Comparison of ENCODE assay signal across 28 mouse cellular contexts in genomic region chr3:124597789-124598188, GRCm38 (mm10). TPM values are rescaled to one million over a fixed set of nuclear protein-coding genes. Genes with fewer than 3 reads are reported as not detected.
A peak's percentile ranks its signal among the peaks of the same experiment; 100 is the strongest.
DNase-seq lines count a peak whose midpoint lies in the region; ATAC-seq and TF ChIP-seq lines count a peak whose summit lies in the region.
"Had no signal": no experiment of that assay in that cellular context is flagged by ENCODE, and none has a peak within 500 bp of the region (broad histone marks: within the 10 kb centered on the region; RNA-seq: fewer than 3 reads in every experiment).

No protein-coding gene starts in this region.

- no peak for ATAC-seq in monocyte, adult 5-6 weeks (replicated peaks; ENCODE audit: insufficient number of reproducible peaks, low FRiP score, low TSS enrichment, poor library complexity, severe bottlenecking)
- ATAC-seq in liver, postnatal 0 days: no peak
- ATAC-seq: activated CD4-positive, CD25-positive, alpha-beta regulatory T cell, adult 4 months; forebrain, embryonic 14.5 days; forebrain, embryonic 16.5 days had no signal

- DNase-seq in 416B (ENCODE audit: low read depth): peak; percentile 11
- DNase-seq in NIH3T3 (ENCODE audit: low read depth): peak; percentile 14
- no peak for DNase-seq in cerebellum, adult 8-10 months
- no peak for DNase-seq in liver, postnatal 0 days
- DNase-seq: adrenal gland, adult 8-10 months; adrenal gland, postnatal 14 days; adrenal gland, postnatal 36 days; cerebellum, adult 11-12 months; cerebellum, adult 2 months; cerebellum, adult 9-11 months; cerebellum, postnatal 14 days; cerebellum, postnatal 36 days; embryo, embryonic 11 days had no signal

- H3K4me2 ChIP-seq in liver, postnatal 0 days (ENCODE audit: low read depth, low read length): no peak overlapping the region
- H3K4me2 ChIP-seq: embryonic facial prominence, embryonic 13.5 days; embryonic facial prominence, embryonic 15.5 days; forebrain, embryonic 12.5 days had no signal

- TF ChIP-seq EP300 in liver, postnatal 0 days (IDR thresholded peaks at IDR 0.05; ENCODE audit: low read depth): no peak

- no peak overlapping the region for H3K27ac ChIP-seq in liver, postnatal 0 days (ENCODE audit: low read depth)
- H3K27ac ChIP-seq: embryonic facial prominence, embryonic 13.5 days; embryonic facial prominence, embryonic 15.5 days; forebrain, embryonic 10.5 days; forebrain, embryonic 12.5 days had no signal

- H3K36me3 ChIP-seq in liver, postnatal 0 days (replicated peaks; ENCODE audit: insufficient read depth, low read length): no peaks in the 10 kb centered on the region
- H3K36me3 ChIP-seq: embryonic facial prominence, embryonic 13.5 days; embryonic facial prominence, embryonic 15.5 days; forebrain, embryonic 10.5 days; forebrain, embryonic 12.5 days had no signal

- H3K4me1 ChIP-seq in liver, postnatal 0 days (ENCODE audit: insufficient read depth): no peaks in the 10 kb centered on the region
- H3K4me1 ChIP-seq: embryonic facial prominence, embryonic 13.5 days; embryonic facial prominence, embryonic 15.5 days; forebrain, embryonic 10.5 days; forebrain, embryonic 12.5 days had no signal

- no peak overlapping the region for H3K4me3 ChIP-seq in liver, postnatal 0 days (ENCODE audit: low read depth, low read length)
- H3K4me3 ChIP-seq: embryonic facial prominence, embryonic 13.5 days; embryonic facial prominence, embryonic 15.5 days; erythroblast, embryonic 14.5 days; forebrain, embryonic 10.5 days; forebrain, embryonic 12.5 days had no signal

- no peaks in the 10 kb centered on the region for H3K9me3 ChIP-seq in liver, postnatal 0 days (ENCODE audit: low read length)
- H3K9me3 ChIP-seq: embryonic facial prominence, embryonic 13.5 days; embryonic facial prominence, embryonic 15.5 days; forebrain, embryonic 10.5 days; forebrain, embryonic 12.5 days had no signal

- H3K9ac ChIP-seq in liver, postnatal 0 days (replicated peaks): no peak overlapping the region
- H3K9ac ChIP-seq: embryonic facial prominence, embryonic 13.5 days; embryonic facial prominence, embryonic 15.5 days; forebrain, embryonic 12.5 days had no signal

- no peak for TF ChIP-seq CTCF in liver, postnatal 0 days (IDR thresholded peaks at IDR 0.05; ENCODE audit: low read depth)

- no peaks in the 10 kb centered on the region for H3K27me3 ChIP-seq in liver, postnatal 0 days (ENCODE audit: insufficient read depth, low read length)
- H3K27me3 ChIP-seq: embryonic facial prominence, embryonic 13.5 days; embryonic facial prominence, embryonic 15.5 days; forebrain, embryonic 12.5 days had no signal

RNA-seq across cellular contexts. Expression of gene 1700003H04Rik, which starts 16.9 kb away (rescaled TPM):
- total RNA-seq in monocyte, adult 5-6 weeks (2017): not detected in 3 replicates
- not detected in 2 replicates for polyA plus RNA-seq in liver, postnatal 0 days (2015; fragmentation: Nextera tagmentation; extraction: Ambion mirVana)
- total RNA-seq: adrenal gland, adult 18-20 months; adrenal gland, adult 8-10 months; adrenal gland, postnatal 14 days; adrenal gland, postnatal 36 days; common myeloid progenitor, adult 5-6 weeks; ES-E14 had no signal
- polyA plus RNA-seq: activated CD4-positive, CD25-positive, alpha-beta regulatory T cell, adult 4 months; C2C12; cerebellum, adult 2 months; embryonic facial prominence, embryonic 11.5 days; embryonic facial prominence, embryonic 13.5 days; embryonic facial prominence, embryonic 15.5 days; erythroblast, embryonic 14.5 days; forebrain, embryonic 10.5 days; forebrain, embryonic 12.5 days; forebrain, embryonic 14.5 days; forebrain, embryonic 16.5 days; frontal cortex, adult 2 months had no signal

Comparison
In these comparisons a context has a peak if more than half of its experiments do, and no peak if none do; other contexts are left out.
1. DNase-seq: peak in 416B (single experiment) and NIH3T3 (single experiment); none in cerebellum, adult 8-10 months (single experiment) and liver, postnatal 0 days (single experiment).